Mouse (Mus musculus) CH12.LX (cell line): Measurements from ENCODE around the gene Rpl21. TPM values are rescaled to one million over a fixed set of nuclear protein-coding genes. Genes with fewer than 3 reads are reported as not detected.

Experiments
- DNase-seq: peaks from one replicate; pipeline ENCODE4 v3.0.0-alpha.2; 2013; ENCODE audit errors: extremely low read depth
- H3K27ac ChIP-seq: 2 replicates; pipeline ENCODE4 v1.5.1; 2012; ENCODE audit warnings: low read depth, mild to moderate bottlenecking, control low read depth, moderate library complexity; ENCODE audit not compliant: insufficient read depth
- H3K27me3 ChIP-seq: replicated peaks from 2 replicates; pipeline ENCODE3; 2012; ENCODE audit warnings: inconsistent platforms
- H3K36me3 ChIP-seq, 2 experiments: replicated peaks in 1 of 2; 2 replicates each; pipeline versions ENCODE3 to v1.6.1; 2012; ENCODE audit warnings: inconsistent platforms in 1 of 2, low read length in 1 of 2, mild to moderate bottlenecking in 1 of 2, mixed read lengths in 1 of 2, moderate library complexity in 1 of 2; ENCODE audit not compliant: control insufficient read depth in 1 of 2, insufficient read depth in 1 of 2
- H3K4me1 ChIP-seq, 2 experiments: 2 replicates each; pipeline ENCODE4 v1.6.1; 2012; ENCODE audit warnings: inconsistent platforms in 1 of 2, moderate library complexity in 1 of 2; ENCODE audit not compliant: insufficient read depth in 2 of 2, control insufficient read depth in 1 of 2
- H3K4me2 ChIP-seq: 2 replicates; pipeline ENCODE4 v1.6.1; 2012; ENCODE audit warnings: low read depth, mild to moderate bottlenecking, control low read depth; ENCODE audit not compliant: poor library complexity, insufficient read depth, severe bottlenecking
- H3K4me3 ChIP-seq, 3 experiments: fragments of 150-350 bp in 1 of 3; sonication (generic) in 1 of 3; replicated peaks in 1 of 3; 2 replicates each; pipeline versions ENCODE3 to v1.5.1; 2011 to 2012; ENCODE audit warnings: low read depth in 2 of 3, low read length in 2 of 3, mild to moderate bottlenecking in 2 of 3, moderate library complexity in 2 of 3, control low read depth in 1 of 3, improper control_type of control experiment in 1 of 3, inconsistent platforms in 1 of 3, mixed read lengths in 1 of 3; ENCODE audit not compliant: poor library complexity in 1 of 3
- H3K79me2 ChIP-seq: replicated peaks from 2 replicates; pipeline ENCODE4 v1.6.1; 2012; ENCODE audit warnings: mild to moderate bottlenecking, moderate library complexity; ENCODE audit not compliant: control insufficient read depth, poor library complexity, insufficient read depth, severe bottlenecking; ENCODE audit errors: extremely low read depth
- H3K9ac ChIP-seq: 2 replicates; pipeline ENCODE4 v1.6.1; 2012; ENCODE audit warnings: low read depth, mild to moderate bottlenecking, control low read depth, moderate library complexity; ENCODE audit not compliant: insufficient read depth
- H3K9me3 ChIP-seq: replicated peaks from 2 replicates; pipeline ENCODE3; 2012; ENCODE audit warnings: low read length, inconsistent platforms, mixed read lengths
- CHD1 ChIP-seq: IDR thresholded peaks from 2 replicates; pipeline ENCODE4 v1.6.1; 2012; ENCODE audit warnings: low read depth, low read length, improper control_type of control experiment, inconsistent platforms
- CHD2 ChIP-seq: IDR thresholded peaks from 2 replicates; pipeline ENCODE4 v1.6.1; 2011; ENCODE audit warnings: low read length, improper control_type of control experiment
- E2F4 ChIP-seq: IDR thresholded peaks from 2 replicates; pipeline ENCODE4 v1.6.1; 2011; ENCODE audit warnings: low read depth, low read length, improper control_type of control experiment; ENCODE audit not compliant: insufficient replicate concordance
- EP300 ChIP-seq: IDR thresholded peaks from 2 replicates; pipeline ENCODE4 v1.6.1; 2011; ENCODE audit warnings: low read length, improper control_type of control experiment
- ETS1 ChIP-seq: conservative IDR thresholded peaks from 2 replicates; pipeline ENCODE4 v1.6.1; 2012; ENCODE audit warnings: low read depth, mild to moderate bottlenecking, inconsistent platforms, low read length, improper control_type of control experiment, moderate library complexity
- GABPA ChIP-seq: IDR thresholded peaks from 2 replicates; pipeline ENCODE4 v1.6.1; 2012; ENCODE audit warnings: low read depth, low read length, improper control_type of control experiment, inconsistent platforms; ENCODE audit not compliant: insufficient replicate concordance
- JUN ChIP-seq: IDR thresholded peaks from 2 replicates; pipeline ENCODE4 v1.6.1; 2011; ENCODE audit warnings: low read depth, mild to moderate bottlenecking, low read length, improper control_type of control experiment, moderate library complexity; ENCODE audit not compliant: insufficient read depth
- JUND ChIP-seq: conservative IDR thresholded peaks from 2 replicates; pipeline ENCODE4 v1.6.1; 2011; ENCODE audit warnings: low read depth, low read length, improper control_type of control experiment
- KAT2A ChIP-seq: IDR thresholded peaks from 2 replicates; pipeline ENCODE4 v1.6.1; 2012; ENCODE audit warnings: low read length, improper control_type of control experiment, inconsistent platforms; ENCODE audit not compliant: insufficient replicate concordance
- MAFK ChIP-seq: IDR thresholded peaks from 2 replicates; pipeline ENCODE4 v1.6.1; 2011; ENCODE audit warnings: low read length, improper control_type of control experiment; ENCODE audit not compliant: insufficient replicate concordance
- MAZ ChIP-seq: IDR thresholded peaks from 2 replicates; pipeline ENCODE4 v1.6.1; 2012; ENCODE audit warnings: low read depth, mild to moderate bottlenecking, inconsistent platforms, low read length, improper control_type of control experiment, moderate library complexity
- MXI1 ChIP-seq: IDR thresholded peaks from 2 replicates; pipeline ENCODE4 v1.6.1; 2011; ENCODE audit warnings: mild to moderate bottlenecking, low read depth, low read length, improper control_type of control experiment
- MYC ChIP-seq: IDR thresholded peaks from 2 replicates; pipeline ENCODE4 v1.6.1; 2011; ENCODE audit warnings: low read depth, mild to moderate bottlenecking, improper control_type of control experiment, low read length
- NELFE ChIP-seq: IDR thresholded peaks from 2 replicates; pipeline ENCODE4 v1.6.1; 2011; ENCODE audit warnings: low read depth, low read length, improper control_type of control experiment
- POLR2AphosphoS2 ChIP-seq: IDR thresholded peaks from 2 replicates; pipeline ENCODE4 v1.6.1; 2011; ENCODE audit warnings: low read depth, low read length, improper control_type of control experiment
- RCOR1 ChIP-seq: conservative IDR thresholded peaks from 2 replicates; pipeline ENCODE4 v1.6.1; 2012; ENCODE audit warnings: low read depth, mild to moderate bottlenecking, inconsistent platforms, low read length, improper control_type of control experiment
- TCF12 ChIP-seq: IDR thresholded peaks from 2 replicates; pipeline ENCODE4 v1.6.1; 2014; ENCODE audit warnings: low read depth, mild to moderate bottlenecking, inconsistent platforms, low read length, improper control_type of control experiment
- USF1 ChIP-seq: IDR thresholded peaks from 2 replicates; pipeline ENCODE4 v1.6.1; 2014; ENCODE audit warnings: low read depth, mild to moderate bottlenecking, inconsistent platforms, low read length, improper control_type of control experiment
- USF2 ChIP-seq: conservative IDR thresholded peaks from 2 replicates; pipeline ENCODE4 v1.6.1; 2011; ENCODE audit warnings: low read depth, low read length, improper control_type of control experiment
- ZC3H11A ChIP-seq: IDR thresholded peaks from 2 replicates; pipeline ENCODE4 v1.6.1; 2012; ENCODE audit warnings: low read depth, mild to moderate bottlenecking, inconsistent platforms, low read length, improper control_type of control experiment
- ZMIZ1 ChIP-seq: IDR thresholded peaks from 2 replicates; pipeline ENCODE4 v1.6.1; 2012; ENCODE audit warnings: low read depth, mild to moderate bottlenecking, inconsistent platforms, low read length, improper control_type of control experiment
- ZNF384 ChIP-seq: IDR thresholded peaks from 2 replicates; pipeline ENCODE4 v1.6.1; 2012; ENCODE audit warnings: low read depth, low read length, improper control_type of control experiment, inconsistent platforms
- dilution Hi-C: fragments of 300-500 bp; cut with MboI; formaldehyde crosslinking; loops from 2 replicates; pipeline ENCODE4 v1.14.3; 2020; ENCODE audit warnings: low sequenced_read_pairs; ENCODE audit not compliant: extremely low pct_unique_long_range_greater_than_20kb, extremely low pct_ligation_motif_present
- in situ Hi-C: fragments of 300-500 bp; cut with MboI; formaldehyde crosslinking; loops from 3 replicates; pipeline ENCODE4 v1.14.3; 2019; ENCODE audit warnings: low sequenced_read_pairs, low pct_ligation_motif_present, low pct_unique_long_range_greater_than_20kb, mixed read lengths
- polyA plus RNA-seq: library from polyadenylated mRNA; unstranded; fragments of >175 nt; gene quantifications from 2 replicates; pipeline ENCODE4 v1.2.1, GENCODE M21; 2012; ENCODE audit warnings: low read depth; ENCODE audit not compliant: insufficient read length
- total RNA-seq, 2 experiments: library from RNA; depleted of rRNA; stranded (reverse); fragments of 300-350 nt in 1 of 2; fragments of >200 nt in 1 of 2; gene quantifications; 2 replicates each; pipeline ENCODE4 v1.2.3; 2012 to 2014

The Rpl21 gene
- total and polyA plus RNA-seq, 3 experiments: 300 to 1,240 (median 716) TPM

- dilution Hi-C loops: no loop called here
- in situ Hi-C loops: loop anchor here (25.0 kb wide), 1 partner anchor 181 kb away; no protein-coding TSS in a partner anchor
- Histone ChIP-seq H3K4me3 (no peak overlapping the region), H3K9ac (no peak overlapping the region), H3K4me2 (no peak overlapping the region), H3K27ac (no peak overlapping the region), H3K79me2 (no peaks in the 10 kb centered on the region), H3K4me1 (peaks cover 10 to 16% of the 10 kb centered on the region in 2 experiments), H3K9me3 (peaks cover 17% of the 10 kb centered on the region), H3K36me3 (no peaks in the 10 kb centered on the region), H3K27me3 (no peaks in the 10 kb centered on the region)
- TF ChIP-seq CHD2 (no peak), MYC (no peak), ETS1 (no peak), ZMIZ1 (no peak), TCF12 (no peak), KAT2A (no peak), MXI1 (no peak), EP300 (no peak), MAFK (no peak), MAZ (no peak), GABPA (no peak), CHD1 (no peak), JUN (no peak), USF1 (no peak), JUND (no peak), POLR2AphosphoS2 (no peak), NELFE (no peak)
- no peak for DNase-seq
Measured at GRCm38 (mm10) chr5:146867946-146868314, 35.2 kb downstream of the Rpl21 start.

- H3K27ac ChIP-seq: no peak overlapping the region
- dilution Hi-C loops (no loop called here), in situ Hi-C loops (loop anchor here (25.0 kb wide), 1 partner anchor 186 kb away; no protein-coding TSS in a partner anchor)
- H3K9ac ChIP-seq: no peak overlapping the region
- no peaks in the 10 kb centered on the region for H3K27me3 ChIP-seq
- TF ChIP-seq ZNF384: no peak
- no peak for TF ChIP-seq E2F4
- no peak for TF ChIP-seq GABPA
- no peak for TF ChIP-seq USF2
- no peak for TF ChIP-seq ZC3H11A
- no peak for TF ChIP-seq MAFK
- TF ChIP-seq RCOR1: no peak
- TF ChIP-seq CHD1: no peak
- no peak for TF ChIP-seq ETS1
- no peak overlapping the region for H3K4me2 ChIP-seq
- H3K4me1 ChIP-seq: no peaks in the 10 kb centered on the region
- no peak overlapping the region for H3K4me3 ChIP-seq
- no peaks in the 10 kb centered on the region for H3K79me2 ChIP-seq
- DNase-seq: no peak
- H3K36me3 ChIP-seq: no peaks in the 10 kb centered on the region
- H3K9me3 ChIP-seq: peaks cover 18% of the 10 kb centered on the region
Measured at GRCm38 (mm10) chr5:146872981-146873631, 40.4 kb downstream of the Rpl21 start.
